Mouse (Mus musculus): ENCODE results near the gene Neurog3. TPM values are rescaled to one million over a fixed set of nuclear protein-coding genes. Genes with fewer than 3 reads are reported as not detected.
A peak's percentile ranks its signal among the peaks of the same experiment; 100 is the strongest.

Gene Neurog3
- polyA plus RNA-seq, 1 experiment from 2014 or later: 0.30 TPM

- Histone ChIP-seq H3K4me3 (no peak overlapping the region), H3K36me3 (peaks cover 23% of the 10 kb centered on the region), H3K9me3 (no peaks in the 10 kb centered on the region), H3K27ac (no peak overlapping the region), H3K27me3 (peaks cover 73% of the 10 kb centered on the region), H3K4me2 (no peak overlapping the region), H3K4me1 (replicated peaks) (peaks cover 23% of the 10 kb centered on the region), H3K9ac (peak overlapping the region; percentile 35; the same call in 1 of the 2 replicates)
- no peak for ATAC-seq (ENCODE audit: low FRiP score)
- WGBS: 55% methylated on average over 9 of the region's 9 CpGs
Observed at GRCm38 (mm10) chr10:62107048-62107447, 25.8 kb upstream of the Neurog3 start.

GRCm38 (mm10) chr10:62110504-62111206, 22.2 kb upstream of the Neurog3 start:
- WGBS: 0% methylated on average over 57 of the region's 57 CpGs
- ATAC-seq (ENCODE audit: low FRiP score): peak; percentile 84
- peaks cover 75% of the 10 kb centered on the region for H3K27me3 ChIP-seq

DNA sequence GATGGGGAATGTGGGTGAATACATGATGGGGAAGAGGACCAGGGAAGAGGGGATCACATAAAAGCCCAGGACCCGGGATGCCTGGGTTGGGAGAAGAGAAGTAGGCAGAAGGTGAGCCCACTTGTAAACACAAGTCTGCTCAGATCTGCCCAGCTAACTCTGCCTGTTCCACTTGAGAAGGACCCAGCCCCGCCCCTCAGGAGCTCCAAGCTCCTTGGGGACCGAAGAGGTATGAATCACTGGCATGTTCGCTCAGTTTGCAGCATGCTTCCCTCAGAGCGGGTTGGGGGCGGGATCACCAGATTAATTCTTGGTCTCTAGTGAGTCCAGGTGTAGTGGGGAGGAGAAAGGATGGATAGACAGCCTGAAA, 21.7 kb upstream of the Neurog3 start:
- H3K36me3 ChIP-seq: peaks cover 23% of the 10 kb centered on the region
- peaks cover 32% of the 10 kb centered on the region for H3K4me1 ChIP-seq (replicated peaks)
- H3K27me3 ChIP-seq: peaks cover 80% of the 10 kb centered on the region
- H3K4me3 ChIP-seq: peak overlapping the region; percentile 77
- no peaks in the 10 kb centered on the region for H3K9me3 ChIP-seq
- H3K27ac ChIP-seq: no peak overlapping the region
- 48% methylated on average over 6 of the region's 6 CpGs for WGBS
- peak; percentile 37; the same call in 1 of the 2 replicates for ATAC-seq (ENCODE audit: low FRiP score)
- peak overlapping the region; percentile 93 for H3K9ac ChIP-seq
- H3K4me2 ChIP-seq: peak overlapping the region; percentile 92

More at GRCm38 (mm10) chr10:62110504-62111206, 22.2 kb upstream of the Neurog3 start:
- Histone ChIP-seq H3K4me3 (peak overlapping the region; percentile 77), H3K9me3 (no peaks in the 10 kb centered on the region), H3K4me2 (peak overlapping the region; percentile 92), H3K4me1 (replicated peaks) (peaks cover 32% of the 10 kb centered on the region), H3K9ac (peak overlapping the region; percentile 93), H3K36me3 (peaks cover 23% of the 10 kb centered on the region), H3K27ac (0 out of 2 replicates have a peak overlapping the region, but pooled peaks have one; percentile 52)

DNA sequence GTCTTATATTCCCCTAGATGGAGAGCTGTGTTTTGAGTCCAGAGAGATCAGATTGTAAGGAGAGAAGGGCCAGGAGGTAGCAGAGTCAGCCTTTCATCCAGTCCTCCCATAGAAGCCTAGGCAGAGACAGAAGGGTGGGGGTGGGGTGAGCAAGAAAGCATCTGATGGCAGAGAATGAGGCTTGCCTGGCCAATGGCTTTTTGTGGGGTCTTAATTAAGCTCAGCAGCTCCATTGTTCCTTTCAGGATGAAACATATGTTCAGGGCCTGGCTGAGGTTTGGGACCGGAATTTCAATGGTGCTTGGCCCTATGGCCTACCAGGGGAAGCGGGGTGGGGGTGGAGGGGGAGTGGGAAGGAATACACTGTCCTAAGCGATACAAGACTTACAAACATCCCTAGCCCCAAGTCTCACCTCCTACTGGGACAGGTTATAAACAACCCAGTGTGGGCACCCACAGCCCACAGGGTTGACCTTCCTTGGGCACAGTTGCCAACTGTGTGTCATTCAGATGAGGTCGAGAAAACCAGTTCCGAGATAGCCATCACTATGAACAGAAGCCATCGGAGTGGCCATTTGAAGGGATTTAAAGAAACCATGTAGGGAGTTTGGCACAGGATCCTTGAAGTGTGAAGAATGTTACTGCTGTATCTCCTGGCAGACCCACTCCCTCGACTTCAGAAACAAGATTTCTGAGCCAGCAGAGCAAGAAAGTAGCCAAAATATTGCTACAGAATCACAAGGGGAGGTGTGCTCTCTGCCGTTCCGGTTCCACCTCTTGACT, 18.8 kb upstream of the Neurog3 start:
- Histone ChIP-seq H3K9ac (no peak overlapping the region), H3K27ac (no peak overlapping the region), H3K27me3 (peaks cover 70% of the 10 kb centered on the region), H3K4me3 (no peak overlapping the region), H3K4me1 (replicated peaks) (peaks cover 27% of the 10 kb centered on the region), H3K36me3 (no peaks in the 10 kb centered on the region), H3K4me2 (no peak overlapping the region), H3K9me3 (no peaks in the 10 kb centered on the region)
- no peak for ATAC-seq (ENCODE audit: low FRiP score)
- 50% methylated on average over 9 of the region's 9 CpGs for WGBS

GRCm38 (mm10) chr10:62127137-62127536, 5.8 kb upstream of the Neurog3 start:
- Histone ChIP-seq H3K4me2 (no peak overlapping the region), H3K9me3 (no peaks in the 10 kb centered on the region), H3K4me3 (no peak overlapping the region), H3K36me3 (no peaks in the 10 kb centered on the region), H3K27ac (no peak overlapping the region), H3K4me1 (replicated peaks) (peaks cover 15% of the 10 kb centered on the region), H3K9ac (no peak overlapping the region), H3K27me3 (peaks cover 85% of the 10 kb centered on the region)
- WGBS: 47% methylated on average over 6 of the region's 6 CpGs
- no peak for ATAC-seq (ENCODE audit: low FRiP score)

DNA sequence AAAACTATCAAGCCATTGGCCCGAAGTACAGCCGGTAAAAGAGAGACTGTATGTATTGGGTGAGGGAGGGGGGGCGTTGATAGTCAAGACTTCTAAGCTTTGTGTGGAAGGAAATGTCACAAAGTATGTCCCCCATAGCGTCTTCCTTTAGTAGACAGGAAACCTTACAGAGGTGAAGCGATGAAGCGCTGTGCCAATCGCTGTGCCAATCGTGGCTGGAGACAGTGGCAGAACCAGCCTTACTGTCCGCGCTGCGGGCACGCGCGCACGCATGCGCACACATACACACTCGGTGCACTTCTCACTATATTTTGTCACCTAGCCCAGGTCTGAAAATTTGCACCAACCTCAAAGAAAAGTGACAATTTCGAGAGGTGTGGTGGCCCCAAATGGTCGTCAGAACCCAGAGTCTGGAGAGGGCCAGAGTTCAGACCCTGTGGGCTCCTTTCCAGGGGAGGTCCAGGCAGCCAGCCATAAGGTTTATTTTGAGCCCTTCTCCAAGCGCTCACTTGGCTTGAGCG, 5.1 kb upstream of the Neurog3 start:
- H3K27ac ChIP-seq: no peak overlapping the region
- H3K4me2 ChIP-seq: peak overlapping the region; percentile 40
- H3K9me3 ChIP-seq: no peaks in the 10 kb centered on the region
- H3K36me3 ChIP-seq: no peaks in the 10 kb centered on the region
- no peak for ATAC-seq (ENCODE audit: low FRiP score)
- H3K4me1 ChIP-seq (replicated peaks): peaks cover 18% of the 10 kb centered on the region
- no peak overlapping the region for H3K9ac ChIP-seq
- H3K4me3 ChIP-seq: peak overlapping the region; percentile 14; the same call in 1 of the 2 replicates
- WGBS: 44% methylated on average over 21 of the region's 21 CpGs
- H3K27me3 ChIP-seq: peaks cover 88% of the 10 kb centered on the region

- peaks cover 24% of the 10 kb centered on the region for H3K4me1 ChIP-seq (replicated peaks)
- no peaks in the 10 kb centered on the region for H3K36me3 ChIP-seq
- H3K9ac ChIP-seq: no peak overlapping the region
- peak overlapping the region; percentile 40 for H3K4me2 ChIP-seq
- no peak overlapping the region for H3K27ac ChIP-seq
- no peak for ATAC-seq (ENCODE audit: low FRiP score)
- H3K4me3 ChIP-seq: peak overlapping the region; percentile 14; the same call in 1 of the 2 replicates
- WGBS: 2% methylated on average over 32 of the region's 32 CpGs
- H3K27me3 ChIP-seq: peaks cover 91% of the 10 kb centered on the region
- no peaks in the 10 kb centered on the region for H3K9me3 ChIP-seq
Observed at GRCm38 (mm10) chr10:62128316-62128951, 4.5 kb upstream of the Neurog3 start.

GRCm38 (mm10) chr10:62135696-62136470, 3.0 kb downstream of the Neurog3 start:
- peaks cover 35% of the 10 kb centered on the region for H3K4me1 ChIP-seq (replicated peaks)

DNA sequence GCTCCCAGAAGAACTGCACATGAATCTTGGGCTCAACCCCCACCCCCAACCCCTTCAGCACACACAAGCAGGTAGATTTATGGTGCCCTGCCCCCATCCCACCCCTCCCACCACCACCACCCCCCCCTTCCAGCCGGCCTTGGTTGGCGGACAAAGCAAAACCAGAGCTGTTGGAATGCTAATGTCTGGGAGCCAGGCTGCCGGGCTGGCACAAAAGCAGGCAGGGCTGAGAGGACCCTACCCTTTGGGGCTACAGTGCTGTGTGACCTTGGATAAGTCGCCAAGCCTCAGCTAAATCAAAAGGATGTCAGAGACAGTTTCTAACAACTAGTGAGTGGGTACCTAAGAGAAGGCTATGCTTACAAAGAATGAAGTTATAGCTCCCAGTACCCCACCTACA, 4.3 kb downstream of the Neurog3 start:
- Histone ChIP-seq H3K36me3 (no peaks in the 10 kb centered on the region), H3K4me2 (no peak overlapping the region), H3K27ac (no peak overlapping the region), H3K4me3 (no peak overlapping the region), H3K4me1 (replicated peaks) (peaks cover 35% of the 10 kb centered on the region), H3K9me3 (no peaks in the 10 kb centered on the region), H3K9ac (no peak overlapping the region), H3K27me3 (peaks cover 99% of the 10 kb centered on the region)
- no peak for ATAC-seq (ENCODE audit: low FRiP score)
- WGBS: 1% methylated on average over 4 of the region's 4 CpGs

More at GRCm38 (mm10) chr10:62135696-62136470, 3.0 kb downstream of the Neurog3 start:
- no peak overlapping the region for H3K27ac ChIP-seq
- WGBS: 3% methylated on average over 8 of the region's 8 CpGs
- H3K4me2 ChIP-seq: no peak overlapping the region
- no peaks in the 10 kb centered on the region for H3K36me3 ChIP-seq
- H3K9ac ChIP-seq: no peak overlapping the region
- no peaks in the 10 kb centered on the region for H3K9me3 ChIP-seq
- no peak overlapping the region for H3K4me3 ChIP-seq
- no peak for ATAC-seq (ENCODE audit: low FRiP score)
- peaks cover 99% of the 10 kb centered on the region for H3K27me3 ChIP-seq

DNA sequence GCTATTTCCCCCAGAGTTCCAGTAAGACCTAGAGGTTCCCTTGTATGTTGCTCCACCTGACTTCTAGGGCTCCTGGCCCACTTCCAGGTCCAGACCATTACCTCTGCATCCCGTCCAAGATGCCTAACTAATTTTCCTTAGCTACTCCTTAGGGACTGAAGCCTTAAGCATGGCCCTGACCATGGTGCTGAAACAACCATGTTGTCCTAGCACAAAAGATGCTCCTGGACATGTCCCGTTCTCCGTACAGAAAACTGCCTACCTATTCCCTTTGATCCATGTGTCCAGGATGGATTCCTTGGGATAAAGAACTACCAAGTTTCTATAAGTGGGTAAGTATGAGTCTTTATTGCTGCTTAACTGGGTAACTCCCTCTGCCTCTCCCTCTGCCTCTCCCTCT, 5.2 kb downstream of the Neurog3 start:
- Histone ChIP-seq H3K4me2 (no peak overlapping the region), H3K27ac (no peak overlapping the region), H3K27me3 (peaks cover 91% of the 10 kb centered on the region), H3K4me3 (no peak overlapping the region), H3K9me3 (no peaks in the 10 kb centered on the region), H3K36me3 (no peaks in the 10 kb centered on the region), H3K4me1 (replicated peaks) (peaks cover 30% of the 10 kb centered on the region), H3K9ac (no peak overlapping the region)
- WGBS: 30% methylated on average over 3 of the region's 3 CpGs
- no peak for ATAC-seq (ENCODE audit: low FRiP score)

DNA sequence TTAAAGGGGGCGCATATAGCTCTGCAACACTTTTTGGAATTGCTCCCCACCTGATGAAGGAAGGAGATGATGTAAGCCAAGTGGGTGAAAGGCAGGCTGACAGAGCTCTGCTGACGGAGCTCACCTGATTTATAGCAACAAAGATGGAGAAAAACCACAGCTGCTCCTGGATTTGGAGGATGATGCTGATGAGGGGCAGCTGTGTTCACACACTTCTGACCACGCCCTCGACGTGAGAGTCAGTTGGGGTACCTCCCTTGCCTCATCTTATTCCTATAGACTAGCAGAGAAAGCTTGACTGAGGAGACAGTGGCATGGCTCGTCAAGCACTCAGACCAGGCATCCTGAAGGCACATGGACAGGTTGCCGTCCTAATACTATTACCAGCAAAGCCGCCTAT, 10.9 kb downstream of the Neurog3 start, which contains the start of gene Fam241b:
Gene Fam241b (minus strand): TSS at position 101 of the 400 bp plus-strand sequence.
- WGBS: 66% methylated on average over 8 of the region's 8 CpGs
- H3K4me3 ChIP-seq: no peak within 1 kb of the TSS

More for the DNA sequence above, 10.9 kb downstream of the Neurog3 start, which contains the start of gene Fam241b:
- ATAC-seq (ENCODE audit: low FRiP score): no peak
- H3K4me1 ChIP-seq (replicated peaks): peaks cover 7% of the 10 kb centered on the region; the same call in 1 of the 2 replicates
- no peaks in the 10 kb centered on the region for H3K36me3 ChIP-seq
- no peak within 1 kb of the TSS for H3K9ac ChIP-seq
- H3K27ac ChIP-seq: no peak within 1 kb of the TSS
- H3K27me3 ChIP-seq: peaks cover 82% of the 10 kb centered on the region
- no peaks in the 10 kb centered on the region for H3K9me3 ChIP-seq
- no peak within 1 kb of the TSS for H3K4me2 ChIP-seq
